Mouse (Mus musculus) lung, embryonic 16.5 days (tissue): ENCODE measurements around the gene Wdr91. TPM values are rescaled to one million over a fixed set of nuclear protein-coding genes. Genes with fewer than 3 reads are reported as not detected.
A peak's percentile ranks its signal among the peaks of the same experiment; 100 is the strongest.

Experiments
- ATAC-seq: fragments of 200-750 bp; cut with Nextera tagmentation; 2 replicates; pipeline ENCODE4 v1.8.0; 2017; ENCODE audit warnings: low read depth, mild to moderate bottlenecking, moderate library complexity
- H3K27ac ChIP-seq: fragments of 300-500 bp; sonication (generic); 2 replicates; pipeline ENCODE4 v1.5.1; 2014; ENCODE audit warnings: mild to moderate bottlenecking, control low read depth, low read length
- H3K27me3 ChIP-seq: fragments of 300-500 bp; sonication (generic); 2 replicates; pipeline ENCODE4 v1.6.1; 2014; ENCODE audit warnings: low read depth, low read length, mixed read lengths; ENCODE audit not compliant: control insufficient read depth, insufficient read depth
- H3K36me3 ChIP-seq: fragments of 300-500 bp; sonication (generic); 2 replicates; pipeline ENCODE4 v1.6.1; 2014; ENCODE audit warnings: low read length; ENCODE audit not compliant: control insufficient read depth, insufficient read depth
- H3K4me1 ChIP-seq: fragments of 300-500 bp; sonication (generic); replicated peaks from 2 replicates; pipeline ENCODE4 v1.6.1; 2014; ENCODE audit warnings: low read length, mixed read lengths; ENCODE audit not compliant: control insufficient read depth, insufficient read depth
- H3K4me2 ChIP-seq: fragments of 300-500 bp; sonication (generic); 2 replicates; pipeline ENCODE4 v1.6.1; 2014; ENCODE audit warnings: low read depth, low read length, control low read depth
- H3K4me3 ChIP-seq: fragments of 300-500 bp; sonication (generic); 2 replicates; pipeline ENCODE4 v1.5.1; 2014; ENCODE audit warnings: mild to moderate bottlenecking, low read length, control low read depth
- H3K9ac ChIP-seq: fragments of 300-500 bp; sonication (generic); 2 replicates; pipeline ENCODE4 v1.6.1; 2014; ENCODE audit warnings: low read length, control low read depth
- H3K9me3 ChIP-seq: fragments of 300-500 bp; sonication (generic); 2 replicates; pipeline ENCODE4 v1.6.1; 2016; ENCODE audit warnings: low read length; ENCODE audit not compliant: control insufficient read depth
- WGBS: fragments of 180-500 bp; shearing (Covaris S2); extraction: QIAGEN DNeasy Blood & Tissue Kit; methylation state at CpG from one replicate; pipeline ENCODE4 v1.1.7; 2014; 5-methylcytosine and 5-hydroxymethylcytosine counted together
- polyA plus RNA-seq: library from polyadenylated mRNA; unstranded; fragments of >200 nt; fragmentation: Nextera tagmentation; extraction: Ambion mirVana; gene quantifications from 2 replicates; pipeline ENCODE4 v1.2.1, GENCODE M21; 2015

The Wdr91 gene
- polyA plus RNA-seq, 1 experiment from 2014 or later, result 19.0 TPM

DNA sequence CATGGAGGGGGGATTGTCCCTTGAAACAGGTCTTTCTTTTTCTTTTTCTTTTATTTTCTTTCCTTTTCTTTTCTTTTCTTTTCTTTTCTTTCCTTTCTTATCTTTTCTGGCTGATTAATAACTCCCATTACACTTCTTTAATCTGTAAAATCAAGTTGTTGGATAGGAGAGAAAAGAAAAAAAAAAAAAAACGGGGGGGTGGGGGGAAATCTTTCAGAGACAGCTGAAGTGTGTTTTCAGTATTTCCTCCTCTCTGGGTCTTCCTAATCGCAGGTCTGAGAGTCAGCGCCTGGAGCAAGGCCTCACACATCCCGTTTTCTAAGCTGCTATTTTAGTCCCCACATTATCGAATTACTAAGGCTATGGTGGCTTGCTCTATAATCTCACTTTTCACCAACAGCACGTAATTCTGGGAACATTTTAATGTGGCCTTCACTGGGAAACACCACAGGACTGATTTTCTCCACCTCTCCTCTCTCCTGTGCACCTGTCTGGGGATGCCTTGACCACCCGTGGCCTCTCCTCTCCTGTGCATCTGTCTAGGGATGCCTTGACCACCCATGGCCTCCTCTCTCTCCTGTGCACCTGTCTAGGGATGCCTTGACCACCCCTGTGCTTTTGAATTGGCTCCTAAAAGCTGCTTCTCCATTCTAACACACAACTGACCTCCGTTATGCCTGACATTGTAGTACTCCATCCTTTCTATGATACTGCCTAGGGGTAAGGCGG is 46.7 kb downstream of the Wdr91 start:
- Histone ChIP-seq H3K4me1 (peaks cover 55% of the 10 kb centered on the region), H3K4me3 (no peak overlapping the region), H3K27ac (peak overlapping the region; percentile 13; the same call in 1 of the 2 replicates), H3K9me3 (no peaks in the 10 kb centered on the region), H3K9ac (no peak overlapping the region), H3K27me3 (no peaks in the 10 kb centered on the region), H3K36me3 (no peaks in the 10 kb centered on the region), H3K4me2 (no peak overlapping the region)
- WGBS, result 61% methylated on average over 9 of the region's 9 CpGs
- no peak for ATAC-seq

DNA sequence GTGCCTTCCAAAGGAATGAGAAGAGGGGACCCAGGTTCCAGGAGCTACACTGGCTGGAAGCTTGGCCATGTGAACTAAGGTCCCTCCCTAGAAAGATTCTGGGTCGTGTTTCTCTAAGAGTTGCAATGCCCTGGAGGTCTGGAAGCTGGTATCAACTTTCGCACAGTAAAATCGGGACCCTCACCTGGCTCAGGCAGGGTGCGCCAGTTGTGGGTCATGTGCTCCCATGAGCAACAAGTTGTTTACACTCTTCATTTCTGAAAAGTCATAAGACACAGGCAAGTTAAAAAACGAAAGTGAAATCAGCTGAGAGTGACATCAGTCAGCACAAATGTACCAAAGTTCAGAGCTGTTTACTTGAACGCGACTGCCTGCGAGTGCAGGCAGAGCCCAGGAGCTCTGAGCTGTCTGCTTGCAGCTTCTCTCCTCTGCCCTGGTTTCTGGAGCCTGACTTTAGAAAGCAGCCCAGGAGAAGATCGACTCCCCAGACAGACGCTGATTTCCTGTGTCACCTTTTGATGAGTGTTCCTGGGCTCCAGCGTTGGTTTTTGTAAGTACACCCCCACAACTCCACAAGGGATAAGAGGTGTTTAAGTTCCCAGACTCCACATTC is 47.8 kb downstream of the Wdr91 start, which contains the start of gene Tmem140:
Gene Tmem140, plus strand, starts transcription at position 356 of the 613 bp plus-strand sequence.
- 12% methylated on average over 11 of the region's 11 CpGs for WGBS
- Histone ChIP-seq H3K9me3 (no peaks in the 10 kb centered on the region), H3K27me3 (no peaks in the 10 kb centered on the region), H3K4me3 (peak within 1 kb of the TSS; percentile 45), H3K4me1 (peaks cover 46% of the 10 kb centered on the region), H3K36me3 (no peaks in the 10 kb centered on the region), H3K27ac (peak within 1 kb of the TSS; percentile 79), H3K4me2 (peak within 1 kb of the TSS; percentile 68), H3K9ac (peak within 1 kb of the TSS; percentile 67)
- peak; percentile 59 for ATAC-seq

DNA sequence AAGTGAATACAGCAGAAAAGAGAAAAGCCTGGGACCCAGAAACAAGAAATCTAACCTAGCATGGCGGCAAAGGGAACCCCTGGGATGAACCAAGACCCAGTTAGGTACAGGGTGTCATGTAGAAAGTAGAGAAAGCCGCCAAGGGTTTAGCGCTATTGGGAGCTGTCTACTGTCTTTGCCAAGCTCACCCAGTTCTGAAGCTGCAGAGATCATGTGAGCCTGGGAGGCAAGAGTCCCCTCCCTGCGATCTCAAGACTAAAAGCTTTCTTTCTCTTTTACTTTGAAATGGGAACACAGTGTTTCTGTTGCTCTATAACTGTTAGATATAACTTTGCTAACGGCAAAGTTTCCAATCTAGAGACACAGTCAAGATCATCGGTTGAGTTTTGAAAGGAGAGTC is 48.3 kb downstream of the Wdr91 start:
- no peaks in the 10 kb centered on the region for H3K9me3 ChIP-seq
- H3K4me1 ChIP-seq, result peaks cover 41% of the 10 kb centered on the region
- H3K9ac ChIP-seq, result no peak overlapping the region
- H3K27me3 ChIP-seq, result no peaks in the 10 kb centered on the region
- H3K27ac ChIP-seq, result peak overlapping the region; percentile 79
- no peaks in the 10 kb centered on the region for H3K36me3 ChIP-seq
- H3K4me3 ChIP-seq, result peak overlapping the region; percentile 45
- 90% methylated on average over 6 of the region's 6 CpGs for WGBS
- H3K4me2 ChIP-seq, result peak overlapping the region; percentile 68
- no peak for ATAC-seq

DNA sequence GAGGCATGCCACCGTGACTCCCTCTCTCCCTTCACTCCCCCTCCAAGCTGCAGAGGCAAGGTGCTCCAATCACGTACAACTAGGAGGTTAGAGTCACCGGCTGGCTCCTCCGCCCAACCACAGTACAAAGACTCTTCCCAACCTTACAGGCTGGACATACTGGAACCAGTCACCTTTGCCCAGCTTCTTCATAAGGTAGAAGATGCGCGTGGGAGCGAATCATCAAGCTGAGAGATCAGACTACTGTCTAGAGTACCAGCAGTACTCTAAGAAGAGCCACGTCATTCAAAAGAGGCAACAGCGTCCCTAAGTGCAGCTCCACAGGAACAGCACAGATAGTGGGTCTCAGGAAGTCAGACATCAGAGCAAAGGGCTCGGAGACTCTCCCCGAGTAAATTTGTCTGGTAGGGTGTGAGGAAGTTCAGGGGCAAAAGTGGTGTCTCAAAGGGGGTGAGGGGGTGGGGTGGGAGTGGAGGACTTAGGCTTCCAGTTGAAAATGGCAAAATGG is 49.1 kb downstream of the Wdr91 start:
- Histone ChIP-seq H3K9ac (no peak overlapping the region), H3K9me3 (no peaks in the 10 kb centered on the region), H3K4me1 (peaks cover 33% of the 10 kb centered on the region), H3K27me3 (no peaks in the 10 kb centered on the region), H3K36me3 (no peaks in the 10 kb centered on the region), H3K4me2 (no peak overlapping the region), H3K27ac (no peak overlapping the region), H3K4me3 (no peak overlapping the region)
- ATAC-seq, result no peak
- 83% methylated on average over 11 of the region's 11 CpGs for WGBS

DNA sequence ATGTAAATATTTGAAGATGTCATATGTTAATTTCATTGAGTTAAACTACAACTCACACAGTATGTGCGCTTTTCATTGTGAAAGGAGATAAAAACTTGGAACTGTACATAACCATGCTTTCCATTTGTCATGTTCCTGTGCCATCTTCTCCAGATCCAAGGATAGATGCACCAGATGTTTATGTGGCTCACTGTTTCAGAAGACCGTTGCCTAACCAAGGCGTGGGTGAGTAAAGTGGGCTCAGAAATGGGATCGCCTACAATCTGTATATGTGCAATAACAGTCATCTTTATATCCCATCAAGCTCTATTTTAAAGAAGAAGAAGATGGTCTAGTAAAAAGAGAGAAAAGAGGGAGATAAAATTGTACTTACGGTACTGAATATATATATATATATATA is 78.3 kb downstream of the Wdr91 start:
- no peak overlapping the region for H3K4me3 ChIP-seq
- no peak for ATAC-seq
- WGBS, result 93% methylated on average over 5 of the region's 5 CpGs
- no peaks in the 10 kb centered on the region for H3K4me1 ChIP-seq
- no peak overlapping the region for H3K4me2 ChIP-seq
- no peaks in the 10 kb centered on the region for H3K36me3 ChIP-seq
- no peaks in the 10 kb centered on the region for H3K9me3 ChIP-seq
- no peaks in the 10 kb centered on the region for H3K27me3 ChIP-seq
- no peak overlapping the region for H3K27ac ChIP-seq
- H3K9ac ChIP-seq, result no peak overlapping the region

Other genes starting within 250 kb of the Wdr91 start
- 8.1 and 10.8 TPM in 2 replicates for gene Agbl3, start 130.4 kb downstream of the Wdr91 start, polyA plus RNA-seq
- gene Tmem140, start 47.7 kb downstream of the Wdr91 start, polyA plus RNA-seq, result 4.7 and 7.0 TPM in 2 replicates
- 21.6 and 22.8 TPM in 2 replicates for gene Cyren, start 32.8 kb downstream of the Wdr91 start, polyA plus RNA-seq
- gene Stra8, start 9.3 kb upstream of the Wdr91 start, polyA plus RNA-seq, result 0.24 TPM in 1 of 2 replicates, not detected in the other
- gene Slc23a4, start 77.5 kb upstream of the Wdr91 start, polyA plus RNA-seq, result 0.70 and 0.80 TPM in 2 replicates
- 28.1 and 28.7 TPM in 2 replicates for gene Cnot4, start 222.8 kb upstream of the Wdr91 start, polyA plus RNA-seq